8 mouse cellular contexts compared by ENCODE assay signal in the genomic region with DNA sequence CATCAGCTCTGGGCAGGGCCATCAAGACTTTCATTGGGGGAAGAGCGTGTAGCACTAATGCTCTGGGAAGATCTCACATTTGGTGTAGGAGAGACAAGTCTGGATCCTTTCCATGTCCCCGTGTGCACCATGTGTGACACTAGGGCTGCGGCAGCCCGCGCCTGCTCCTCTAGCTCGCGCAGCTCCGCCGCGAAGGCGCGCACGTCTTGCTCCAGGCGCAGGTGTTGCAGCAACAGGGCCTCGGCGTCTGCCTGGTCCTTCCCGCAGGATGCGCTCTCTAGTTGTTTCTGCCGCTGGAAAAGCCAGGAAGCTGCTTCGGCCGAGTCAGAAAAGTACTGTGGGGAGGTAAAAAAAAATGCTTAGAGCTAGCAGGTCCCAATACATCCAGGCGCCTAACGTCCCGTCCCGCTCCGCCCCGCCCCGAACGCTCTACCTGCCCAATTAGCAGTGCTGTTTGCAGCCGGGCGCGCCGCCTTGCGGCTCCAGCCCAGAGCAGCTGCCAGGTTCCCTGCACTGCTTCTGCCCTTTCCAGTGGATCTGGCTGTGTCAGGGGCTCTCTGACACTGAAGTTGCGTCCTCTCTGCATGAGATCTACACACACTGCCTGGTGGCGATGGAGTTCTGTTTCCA. TPM values are rescaled to one million over a fixed set of nuclear protein-coding genes. Genes with fewer than 3 reads are reported as not detected.
DNase-seq lines count a peak whose midpoint lies in the region; ATAC-seq lines count a peak whose summit lies in the region.

No protein-coding gene starts in this region.

- no peaks in the 10 kb centered on the region for H3K9me3 ChIP-seq in embryonic facial prominence, embryonic 14.5 days (ENCODE audit: control insufficient read depth, low read length)
- H3K9me3 ChIP-seq in hindbrain, embryonic 10.5 days: no peaks in the 10 kb centered on the region

- peaks cover 5% of the 10 kb centered on the region; the same call in 1 of the 2 replicates for H3K4me1 ChIP-seq in embryonic facial prominence, embryonic 14.5 days (ENCODE audit: control insufficient read depth, insufficient read depth, low read length)
- peaks cover 14% of the 10 kb centered on the region for H3K4me1 ChIP-seq in hindbrain, embryonic 10.5 days (replicated peaks)

- peak; percentile 87 for ATAC-seq in embryonic facial prominence, embryonic 14.5 days (ENCODE audit: low read depth)

- peak; percentile 41 to 44 for DNase-seq in B cell, adult 2 months
- peak; percentile 65 for DNase-seq in adrenal gland, postnatal 25 days
- DNase-seq in embryonic facial prominence, embryonic 14.5 days (ENCODE audit: low spot score): peak; percentile 72
- DNase-seq in hindbrain, embryonic 10.5 days (ENCODE audit: low spot score): peak; percentile 67
- peak; percentile 40 to 56 for DNase-seq in left cerebral cortex, adult 18-20 months (ENCODE audit: low spot score in 2 of 2)
- peak; percentile 59 for DNase-seq in lung, postnatal 25 days (ENCODE audit: low spot score)
- DNase-seq in right cerebral cortex, adult 18-20 months: peak; percentile 60
- no peak for DNase-seq in c-Kit-positive CD71-positive TER-119-positive erythroid progenitor cells, embryonic 14.5 days (ENCODE audit: low spot score)

- peaks cover 20% of the 10 kb centered on the region for H3K27me3 ChIP-seq in embryonic facial prominence, embryonic 14.5 days (replicated peaks; ENCODE audit: control insufficient read depth, insufficient read depth, low read length)
- H3K27me3 ChIP-seq in hindbrain, embryonic 10.5 days (ENCODE audit: insufficient read depth, poor library complexity, severe bottlenecking): peaks cover 52% of the 10 kb centered on the region

- 1% methylated on average over 36 of the region's 36 CpGs for WGBS in embryonic facial prominence, embryonic 14.5 days
- 1% methylated on average over 36 of the region's 36 CpGs for WGBS in hindbrain, embryonic 10.5 days

- peak overlapping the region; percentile 62 for H3K4me2 ChIP-seq in embryonic facial prominence, embryonic 14.5 days (ENCODE audit: low read depth, low read length)

- H3K36me3 ChIP-seq in embryonic facial prominence, embryonic 14.5 days (ENCODE audit: control insufficient read depth, insufficient read depth, low read length): no peaks in the 10 kb centered on the region
- H3K36me3 ChIP-seq in hindbrain, embryonic 10.5 days: no peaks in the 10 kb centered on the region

- no peak overlapping the region for H3K27ac ChIP-seq in embryonic facial prominence, embryonic 14.5 days (replicated peaks; ENCODE audit: low read depth, low read length)
- no peak overlapping the region for H3K27ac ChIP-seq in hindbrain, embryonic 10.5 days

- H3K9ac ChIP-seq in embryonic facial prominence, embryonic 14.5 days (ENCODE audit: low read depth, low read length): peak overlapping the region; percentile 28; the same call in 1 of the 2 replicates

- peak overlapping the region; percentile 38 for H3K4me3 ChIP-seq in embryonic facial prominence, embryonic 14.5 days (ENCODE audit: low read depth, low read length)
- peak overlapping the region; percentile 52 for H3K4me3 ChIP-seq in hindbrain, embryonic 10.5 days

RNA-seq across cellular contexts. Expression of a gene that starts 43.0 kb away (rescaled TPM):
- total RNA-seq in adrenal gland, postnatal 25 days (2021): 2.7 and 3.9 TPM in 2 replicates
- polyA plus RNA-seq in embryonic facial prominence, embryonic 14.5 days (2014; fragmentation: Nextera tagmentation; extraction: Ambion mirVana): 1.8 and 2.1 TPM in 2 replicates
- 3.2 and 3.8 TPM in 2 replicates for polyA plus RNA-seq in hindbrain, embryonic 10.5 days (2016; fragmentation: Nextera tagmentation; extraction: Ambion mirVana)
- total RNA-seq in left cerebral cortex, adult 18-20 months (2021): 1 to 10 TPM; 3.2 to 3.3 TPM

RNA-seq across cellular contexts. Expression of a gene that starts 48.9 kb away (rescaled TPM):
- total RNA-seq in adrenal gland, postnatal 25 days (2021): 2.6 and 2.8 TPM in 2 replicates
- polyA plus RNA-seq in embryonic facial prominence, embryonic 14.5 days (2014; fragmentation: Nextera tagmentation; extraction: Ambion mirVana): 2.5 and 2.9 TPM in 2 replicates
- 3.3 and 6.0 TPM in 2 replicates for polyA plus RNA-seq in hindbrain, embryonic 10.5 days (2016; fragmentation: Nextera tagmentation; extraction: Ambion mirVana)
- total RNA-seq in left cerebral cortex, adult 18-20 months (2021): 1 to 10 TPM in 1 of 2 experiments, not detected in 1; 1.3 TPM

RNA-seq across cellular contexts. Expression of a gene that starts 48.9 kb away (rescaled TPM):
- 11.3 and 13.0 TPM in 2 replicates for total RNA-seq in adrenal gland, postnatal 25 days (2021)
- polyA plus RNA-seq in embryonic facial prominence, embryonic 14.5 days (2014; fragmentation: Nextera tagmentation; extraction: Ambion mirVana): 14.4 and 19.2 TPM in 2 replicates
- polyA plus RNA-seq in hindbrain, embryonic 10.5 days (2016; fragmentation: Nextera tagmentation; extraction: Ambion mirVana): 24.2 and 25.1 TPM in 2 replicates
- total RNA-seq in left cerebral cortex, adult 18-20 months (2021): 1 to 10 TPM; 4.2 to 5.1 TPM
